Mouse (Mus musculus) small intestine, adult 2 months (tissue): Measurements from ENCODE around the gene Pds5b. TPM values are rescaled to one million over a fixed set of nuclear protein-coding genes. Genes with fewer than 3 reads are reported as not detected.

Experiments used
- H3K27ac ChIP-seq: fragments of 200-500 bp; 2 replicates; pipeline ENCODE4 v1.5.1; 2012; ENCODE audit warnings: low read depth, low read length, control low read depth, inconsistent platforms; ENCODE audit not compliant: insufficient read depth
- H3K27me3 ChIP-seq: fragments of 200-500 bp; 2 replicates; pipeline ENCODE4 v1.6.1; 2012; ENCODE audit warnings: mild to moderate bottlenecking, moderate library complexity, low read length, inconsistent platforms; ENCODE audit not compliant: control insufficient read depth, insufficient read depth
- H3K36me3 ChIP-seq: fragments of 200-500 bp; 2 replicates; pipeline ENCODE4 v1.6.1; 2012; ENCODE audit warnings: mild to moderate bottlenecking, low read length, control low read depth, inconsistent platforms; ENCODE audit not compliant: control insufficient read depth, insufficient read depth
- H3K4me1 ChIP-seq: fragments of 200-500 bp; 2 replicates; pipeline ENCODE4 v1.6.1; 2012; ENCODE audit warnings: low read length, inconsistent platforms, mixed read lengths; ENCODE audit not compliant: control insufficient read depth, insufficient read depth, insufficient read length
- H3K4me3 ChIP-seq: fragments of 200-500 bp; 2 replicates; pipeline ENCODE4 v1.5.1; 2012; ENCODE audit warnings: low read depth, mild to moderate bottlenecking, control low read depth, inconsistent platforms, low read length, moderate library complexity
- CTCF ChIP-seq: fragments of 200-500 bp; IDR thresholded peaks from 2 replicates; pipeline ENCODE4 v1.5.1; 2012; ENCODE audit warnings: low read depth, mild to moderate bottlenecking, control low read depth, inconsistent platforms, low read length, moderate library complexity, mixed read lengths; ENCODE audit not compliant: insufficient replicate concordance, insufficient read length; ENCODE audit errors: extremely low read depth
- POLR2A ChIP-seq: fragments of 200-500 bp; IDR thresholded peaks from 2 replicates; pipeline ENCODE4 v1.6.1; 2012; ENCODE audit warnings: low read depth, mild to moderate bottlenecking, control low read depth, inconsistent platforms, low read length, moderate library complexity
- WGBS: fragments of 180-500 bp; shearing (Covaris S2); methylation state at CpG from one replicate; pipeline ENCODE4 v1.1.7; 2018; 5-methylcytosine and 5-hydroxymethylcytosine counted together
- polyA plus RNA-seq: library from polyadenylated mRNA; depleted of rRNA; stranded (reverse); fragments of >200 nt; gene quantifications from 2 replicates; pipeline ENCODE4 v1.2.3, GENCODE M21; 2012; rRNA removed

Gene Pds5b
- polyA plus RNA-seq, 1 experiment: 1.0 TPM

DNA sequence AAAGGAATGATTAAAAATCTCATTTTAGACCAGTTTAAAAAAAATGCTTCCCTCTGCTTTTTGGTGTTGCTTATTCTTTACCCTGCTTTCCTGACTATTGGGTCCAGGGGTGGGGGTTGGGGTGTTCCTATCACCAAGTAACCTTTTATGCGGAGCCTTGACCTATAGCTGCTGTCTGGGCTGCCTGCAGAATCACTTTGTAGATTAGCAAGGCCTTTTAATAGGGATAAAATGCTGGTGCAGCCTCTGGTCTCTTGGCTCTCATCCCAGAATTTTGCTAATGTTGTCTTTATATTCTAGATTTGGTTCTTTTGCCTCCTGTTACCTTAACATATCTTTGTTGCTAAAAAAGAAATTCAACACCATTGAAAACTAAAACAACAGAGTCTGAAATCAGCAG lies 181.0 kb downstream of the Pds5b start:
- Histone ChIP-seq H3K27me3 (no peaks in the 10 kb centered on the region), H3K27ac (no peak overlapping the region), H3K4me3 (no peak overlapping the region), H3K4me1 (peaks cover 7% of the 10 kb centered on the region), H3K36me3 (no peaks in the 10 kb centered on the region)
- TF ChIP-seq CTCF: no peak
- TF ChIP-seq POLR2A: no peak
- WGBS: 59% methylated on average over 1 of the region's 1 CpGs

DNA sequence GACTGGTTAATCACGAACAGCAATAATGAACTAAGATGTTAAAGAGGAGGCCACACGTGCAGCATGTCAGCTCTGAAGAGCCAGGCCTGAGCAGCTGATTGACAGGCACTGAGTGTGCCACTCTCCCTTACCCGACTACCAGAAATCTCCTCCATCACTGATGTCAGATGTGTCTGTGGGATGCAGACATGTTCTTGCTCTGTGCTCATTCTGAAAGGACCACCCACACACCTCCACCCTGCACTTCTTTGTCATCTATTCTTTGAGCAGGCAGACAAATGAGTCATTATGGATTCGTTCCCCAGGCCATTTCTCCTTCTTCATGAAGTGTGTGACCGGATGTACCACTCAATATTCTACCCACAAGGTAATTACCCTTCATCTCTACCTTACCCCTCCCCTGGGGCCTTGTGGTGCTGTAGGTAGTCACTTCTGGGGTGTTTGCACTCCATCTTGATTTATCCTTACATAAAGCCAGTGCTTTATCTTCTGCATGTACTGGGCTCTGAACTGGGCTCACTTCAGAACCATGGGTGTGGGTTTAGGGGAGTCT lies 186.2 kb downstream of the Pds5b start:
- 65% methylated on average over 5 of the region's 5 CpGs for WGBS
- Histone ChIP-seq H3K4me3 (no peak overlapping the region), H3K27me3 (no peaks in the 10 kb centered on the region), H3K36me3 (no peaks in the 10 kb centered on the region), H3K4me1 (no peaks in the 10 kb centered on the region), H3K27ac (no peak overlapping the region)
- TF ChIP-seq POLR2A: no peak
- TF ChIP-seq CTCF: no peak

Other genes with a start within 250 kb of the Pds5b start
- not detected in 2 replicates for gene Zar1l, start 155.6 kb upstream of the Pds5b start, polyA plus RNA-seq
- gene Brca2, start 151.1 kb upstream of the Pds5b start, polyA plus RNA-seq: 0.72 and 1.8 TPM in 2 replicates
- 4.9 and 7.6 TPM in 2 replicates for gene N4bp2l1, start 76.6 kb upstream of the Pds5b start, polyA plus RNA-seq
- 1.4 and 1.7 TPM in 2 replicates for gene N4bp2l2, start 7.6 kb upstream of the Pds5b start, polyA plus RNA-seq